Mouse (Mus musculus): ENCODE data around the gene Prickle2.

Gene Prickle2

GRCm38 (mm10) chr6:92509712-92510111 lies 196.2 kb downstream of the Prickle2 start:
- DNase-seq, result no peak

GRCm38 (mm10) chr6:92506276-92506675 lies 199.7 kb downstream of the Prickle2 start:
- no peak for DNase-seq

GRCm38 (mm10) chr6:92499449-92499848 lies 206.5 kb downstream of the Prickle2 start:
- no peak for DNase-seq

GRCm38 (mm10) chr6:92498574-92498973 lies 207.4 kb downstream of the Prickle2 start:
- no peak for DNase-seq

GRCm38 (mm10) chr6:92497279-92497678 lies 208.7 kb downstream of the Prickle2 start:
- no peak for DNase-seq

GRCm38 (mm10) chr6:92495500-92495899 lies 210.5 kb downstream of the Prickle2 start:
- DNase-seq, result no peak

- DNase-seq, result no peak
Observed at GRCm38 (mm10) chr6:92481690-92481956, 224.3 kb downstream of the Prickle2 start.

- peak; percentile 77 to 84 for DNase-seq
Observed at GRCm38 (mm10) chr6:92480941-92481689, 224.8 kb downstream of the Prickle2 start.

GRCm38 (mm10) chr6:92478612-92479011 lies 227.3 kb downstream of the Prickle2 start:
- DNase-seq, result no peak

GRCm38 (mm10) chr6:92477621-92478020 lies 228.3 kb downstream of the Prickle2 start:
- DNase-seq, result peak in 1 of 2 experiments; percentile 58

GRCm38 (mm10) chr6:92469456-92469855 lies 236.5 kb downstream of the Prickle2 start:
- peak; percentile 22 to 47 for DNase-seq

GRCm38 (mm10) chr6:92468892-92469291 lies 237.1 kb downstream of the Prickle2 start:
- DNase-seq, result no peak

- no peak for DNase-seq
Observed at GRCm38 (mm10) chr6:92468383-92468791, 237.6 kb downstream of the Prickle2 start.

- DNase-seq, result no peak
Observed at GRCm38 (mm10) chr6:92467343-92467742, 238.6 kb downstream of the Prickle2 start.

- DNase-seq, result peak; percentile 22 to 29
Observed at GRCm38 (mm10) chr6:92465666-92466065, 240.3 kb downstream of the Prickle2 start.

GRCm38 (mm10) chr6:92464781-92465337 lies 241.1 kb downstream of the Prickle2 start:
- DNase-seq, result peak; percentile 54 to 76

GRCm38 (mm10) chr6:92463768-92464167 lies 242.2 kb downstream of the Prickle2 start:
- DNase-seq, result peak; percentile 52 to 61

GRCm38 (mm10) chr6:92460750-92461149 lies 245.2 kb downstream of the Prickle2 start:
- DNase-seq, result peak in 1 of 2 experiments; percentile 42

GRCm38 (mm10) chr6:92458026-92458425 lies 247.9 kb downstream of the Prickle2 start:
- no peak for DNase-seq

- no peak for DNase-seq
Observed at GRCm38 (mm10) chr6:92451421-92451820, 254.5 kb downstream of the Prickle2 start.

GRCm38 (mm10) chr6:92449956-92450355 lies 256.0 kb downstream of the Prickle2 start:
- no peak for DNase-seq

GRCm38 (mm10) chr6:92446662-92447061 lies 259.3 kb downstream of the Prickle2 start:
- peak; percentile 36 to 48 for DNase-seq

- DNase-seq, result peak; percentile 32 to 73
Observed at GRCm38 (mm10) chr6:92441205-92441604, 264.8 kb downstream of the Prickle2 start.

- no peak for DNase-seq
Observed at GRCm38 (mm10) chr6:92440251-92440650, 265.7 kb downstream of the Prickle2 start.

GRCm38 (mm10) chr6:92432146-92432545 lies 273.8 kb downstream of the Prickle2 start:
- no peak for DNase-seq

Data from kidney, postnatal 36 days (tissue).